Mouse (Mus musculus) liver, embryonic 11.5 days (tissue): ENCODE results near the gene Mtf2. TPM values are rescaled to one million over a fixed set of nuclear protein-coding genes. Genes with fewer than 3 reads are reported as not detected.
"Not testable (repeated sequence)": the region's sequence is repeated elsewhere in the genome, so short reads cannot be mapped to it uniquely, and the experiment has no call there.

Experiments used
- ATAC-seq: fragments of 200-750 bp; cut with Nextera tagmentation; replicated peaks from 2 replicates; pipeline ENCODE4 v1.8.0; 2017; ENCODE audit warnings: moderate number of reproducible peaks, mild to moderate bottlenecking, moderate TSS enrichment, moderate library complexity; ENCODE audit not compliant: low FRiP score
- DNase-seq: peaks from one replicate; pipeline ENCODE4 v3.0.0-alpha.2; 2017; ENCODE audit warnings: low spot score
- H3K27ac ChIP-seq: fragments of 300-500 bp; sonication (generic); 2 replicates; pipeline ENCODE4 v1.5.1; 2014; ENCODE audit warnings: mild to moderate bottlenecking, low read depth, low read length, control low read depth
- H3K27me3 ChIP-seq: fragments of 300-500 bp; sonication (generic); replicated peaks from 2 replicates; pipeline ENCODE4 v1.6.1; 2014; ENCODE audit warnings: low read length, mixed read lengths; ENCODE audit not compliant: control insufficient read depth, insufficient read depth
- H3K36me3 ChIP-seq: fragments of 300-500 bp; sonication (generic); 2 replicates; pipeline ENCODE4 v1.6.1; 2014; ENCODE audit warnings: mild to moderate bottlenecking, low read length, moderate library complexity, mixed read lengths; ENCODE audit not compliant: control insufficient read depth, insufficient read depth
- H3K4me1 ChIP-seq: fragments of 300-500 bp; sonication (generic); replicated peaks from 2 replicates; pipeline ENCODE4 v1.6.1; 2014; ENCODE audit warnings: low read length, mixed read lengths; ENCODE audit not compliant: control insufficient read depth, insufficient read depth
- H3K4me2 ChIP-seq: fragments of 300-500 bp; sonication (generic); 2 replicates; pipeline ENCODE4 v1.6.1; 2014; ENCODE audit warnings: mild to moderate bottlenecking, control low read depth, moderate library complexity
- H3K4me3 ChIP-seq: fragments of 300-500 bp; sonication (generic); 2 replicates; pipeline ENCODE4 v1.5.1; 2014; ENCODE audit warnings: low read depth, low read length, control low read depth
- H3K9ac ChIP-seq: fragments of 300-500 bp; sonication (generic); 2 replicates; pipeline ENCODE4 v1.6.1; 2014; ENCODE audit warnings: low read depth, low read length, control low read depth
- H3K9me3 ChIP-seq: fragments of 300-500 bp; sonication (generic); 2 replicates; pipeline ENCODE4 v1.6.1; 2016; ENCODE audit warnings: low read length, inconsistent platforms, mixed read lengths; ENCODE audit not compliant: control insufficient read depth
- WGBS: fragments of 180-500 bp; shearing (Covaris S2); extraction: QIAGEN DNeasy Blood & Tissue Kit; methylation state at CpG from one replicate; pipeline ENCODE4 v1.1.7; 2014; 5-methylcytosine and 5-hydroxymethylcytosine counted together
- polyA plus RNA-seq: library from polyadenylated mRNA; unstranded; fragments of >200 nt; fragmentation: Nextera tagmentation; extraction: Ambion mirVana; gene quantifications from 2 replicates; pipeline ENCODE4 v1.2.1, GENCODE M21; 2014

Gene Mtf2
- polyA plus RNA-seq, 1 experiment from 2014 or later: 98.5 TPM

DNA sequence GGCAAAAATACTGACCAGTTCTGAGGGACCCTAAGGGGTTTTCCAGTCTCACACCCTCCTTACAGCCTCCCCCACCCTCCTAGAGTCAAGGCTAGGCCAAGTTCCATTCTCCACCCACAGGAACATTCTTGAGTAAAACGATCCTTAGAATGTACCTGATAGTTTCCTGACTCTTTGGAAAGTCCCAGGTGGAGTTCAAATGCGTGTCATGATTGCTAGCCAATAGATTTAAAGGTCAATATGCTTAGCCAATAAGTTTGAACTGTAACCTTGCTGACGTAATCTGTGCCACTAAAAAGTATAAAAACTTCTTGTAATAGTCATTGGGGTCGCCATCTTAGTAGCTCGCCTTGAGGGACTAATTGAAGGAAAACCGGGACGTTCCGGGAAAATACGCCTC, 5.1 kb upstream of the Mtf2 start:
- Histone ChIP-seq H3K27me3 (no peaks in the 10 kb centered on the region), H3K4me1 (no peaks in the 10 kb centered on the region), H3K9me3 (no peaks in the 10 kb centered on the region), H3K9ac (no peak overlapping the region), H3K4me3 (no peak overlapping the region), H3K27ac (no peak overlapping the region), H3K36me3 (no peaks in the 10 kb centered on the region), H3K4me2 (no peak overlapping the region)
- WGBS: 89% methylated on average over 9 of the region's 9 CpGs
- DNase-seq (no peak), ATAC-seq (no peak)

GRCm38 (mm10) chr5:108072301-108072700, 6.8 kb downstream of the Mtf2 start:
- no peak overlapping the region for H3K4me3 ChIP-seq
- peaks cover under 1% of the 10 kb centered on the region; the same call in 1 of the 2 replicates for H3K4me1 ChIP-seq
- H3K27ac ChIP-seq: no peak overlapping the region
- WGBS: 91% methylated on average over 1 of the region's 1 CpGs
- no peaks in the 10 kb centered on the region for H3K9me3 ChIP-seq
- no peak for ATAC-seq
- H3K27me3 ChIP-seq: no peaks in the 10 kb centered on the region
- DNase-seq: no peak
- H3K4me2 ChIP-seq: no peak overlapping the region
- H3K9ac ChIP-seq: no peak overlapping the region
- peaks cover 44% of the 10 kb centered on the region for H3K36me3 ChIP-seq

DNA sequence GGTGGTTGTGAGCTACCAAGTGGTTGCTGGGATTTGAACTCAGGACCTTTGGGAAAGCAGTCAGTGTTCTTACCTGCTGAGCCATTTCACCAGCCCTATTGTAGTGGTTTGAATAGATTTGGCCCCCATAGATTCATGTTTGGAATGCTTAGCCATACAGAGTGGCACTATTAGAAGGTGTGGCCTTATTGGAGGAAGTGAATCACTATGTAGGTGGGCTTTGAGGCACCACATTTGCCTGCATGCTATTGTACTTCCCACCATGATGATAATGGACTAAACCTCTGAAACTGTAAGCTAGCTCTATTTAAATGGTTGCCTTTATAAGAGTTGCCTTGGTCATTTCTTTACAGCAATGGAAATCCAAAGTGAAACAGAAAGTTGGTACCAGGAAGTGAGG, 10.8 kb downstream of the Mtf2 start:
- Histone ChIP-seq H3K9ac (no peak overlapping the region), H3K4me2 (no peak overlapping the region), H3K27me3 (no peaks in the 10 kb centered on the region), H3K36me3 (peaks cover 31% of the 10 kb centered on the region), H3K4me1 (no peaks in the 10 kb centered on the region), H3K4me3 (no peak overlapping the region), H3K27ac (no peak overlapping the region), H3K9me3 (no peaks in the 10 kb centered on the region)
- no peak for ATAC-seq
- no peak for DNase-seq

GRCm38 (mm10) chr5:108076833-108077540, 11.5 kb downstream of the Mtf2 start:
- H3K27ac ChIP-seq: no peak overlapping the region
- H3K4me3 ChIP-seq: no peak overlapping the region
- peaks cover 34% of the 10 kb centered on the region for H3K36me3 ChIP-seq
- ATAC-seq: no peak
- no peaks in the 10 kb centered on the region for H3K4me1 ChIP-seq
- DNase-seq: no peak
- 80% methylated on average over 6 of the region's 6 CpGs for WGBS
- no peaks in the 10 kb centered on the region for H3K27me3 ChIP-seq
- no peak overlapping the region for H3K4me2 ChIP-seq
- H3K9ac ChIP-seq: no peak overlapping the region
- H3K9me3 ChIP-seq: no peaks in the 10 kb centered on the region

GRCm38 (mm10) chr5:108079603-108080002, 14.1 kb downstream of the Mtf2 start:
- no peak overlapping the region for H3K4me3 ChIP-seq
- no peaks in the 10 kb centered on the region for H3K9me3 ChIP-seq
- no peak overlapping the region for H3K4me2 ChIP-seq
- no peak for DNase-seq
- H3K9ac ChIP-seq: no peak overlapping the region
- peaks cover 25% of the 10 kb centered on the region for H3K36me3 ChIP-seq
- ATAC-seq: no peak
- no peaks in the 10 kb centered on the region for H3K27me3 ChIP-seq
- H3K4me1 ChIP-seq: no peaks in the 10 kb centered on the region
- no peak overlapping the region for H3K27ac ChIP-seq

DNA sequence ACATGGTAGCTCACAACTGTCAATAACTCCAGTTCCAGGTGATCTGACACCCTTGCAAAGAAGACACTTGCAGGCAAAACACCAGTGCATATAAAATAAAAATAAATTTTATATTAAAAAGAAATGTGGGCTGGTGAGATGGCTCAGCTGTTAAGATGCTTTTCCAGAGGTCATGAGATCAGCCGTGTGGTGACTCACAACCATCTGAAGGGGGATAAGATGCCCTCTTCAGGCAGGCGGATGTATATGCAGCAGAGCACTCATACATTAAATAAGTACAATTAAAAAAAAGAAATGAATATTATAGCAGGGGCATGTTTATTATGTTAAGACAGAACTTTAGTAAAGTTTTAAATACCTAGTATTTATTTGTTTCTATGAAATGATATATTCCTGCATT, 16.9 kb downstream of the Mtf2 start:
- H3K27me3 ChIP-seq: no peaks in the 10 kb centered on the region
- no peak for ATAC-seq
- no peak overlapping the region for H3K9ac ChIP-seq
- H3K4me2 ChIP-seq: no peak overlapping the region
- no peak overlapping the region for H3K27ac ChIP-seq
- DNase-seq: no peak
- no peak overlapping the region for H3K4me3 ChIP-seq
- WGBS: 43% methylated on average over 2 of the region's 2 CpGs
- H3K9me3 ChIP-seq: no peaks in the 10 kb centered on the region
- H3K4me1 ChIP-seq: no peaks in the 10 kb centered on the region
- H3K36me3 ChIP-seq: peaks cover 19% of the 10 kb centered on the region

DNA sequence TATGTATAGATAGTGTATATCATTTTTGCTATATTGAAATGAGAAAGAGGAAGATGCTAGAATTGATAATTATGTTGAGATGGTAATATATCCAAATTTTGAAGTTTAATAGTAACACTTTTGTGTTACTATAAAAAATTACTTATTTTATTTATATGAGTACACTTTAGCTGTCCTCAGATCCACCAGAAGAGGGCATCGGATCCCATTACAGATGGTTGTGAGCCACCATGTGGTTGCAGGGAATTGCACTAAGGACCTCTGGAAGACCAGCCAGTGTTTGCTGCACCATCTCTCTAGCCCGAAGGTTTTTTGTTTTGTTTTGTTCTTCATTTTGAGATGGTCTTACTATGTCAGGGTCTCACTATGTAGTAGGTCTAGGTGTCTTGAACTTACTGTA, 20.0 kb downstream of the Mtf2 start:
- Histone ChIP-seq H3K9me3 (no peaks in the 10 kb centered on the region), H3K36me3 (peaks cover 25% of the 10 kb centered on the region), H3K4me3 (no peak overlapping the region), H3K9ac (no peak overlapping the region), H3K4me2 (no peak overlapping the region), H3K27me3 (no peaks in the 10 kb centered on the region), H3K4me1 (no peaks in the 10 kb centered on the region), H3K27ac (no peak overlapping the region)
- DNase-seq (no peak), ATAC-seq (no peak)
- 83% methylated on average over 2 of the region's 2 CpGs for WGBS

DNA sequence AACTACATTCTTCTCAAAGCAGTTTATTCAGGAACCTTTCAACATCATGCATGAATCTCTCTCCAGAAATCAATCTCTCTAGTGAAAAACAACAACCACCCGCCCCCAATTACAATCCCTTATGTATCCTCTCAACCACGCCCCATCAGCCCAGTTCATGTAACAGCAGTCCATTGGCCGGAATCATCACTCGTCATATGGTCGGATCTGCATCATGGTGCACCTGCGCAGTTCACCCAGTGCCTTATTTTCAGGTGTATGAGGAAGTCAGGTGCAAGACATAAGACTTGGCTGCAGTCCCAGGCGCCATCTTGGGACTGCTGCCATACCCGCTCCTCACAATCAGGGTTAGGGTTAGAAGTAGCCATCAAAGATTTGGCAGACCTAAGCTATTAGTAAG, 27.3 kb downstream of the Mtf2 start:
- not testable (repeated sequence) for DNase-seq, H3K27me3 ChIP-seq, H3K4me1 ChIP-seq, H3K4me2 ChIP-seq, H3K9ac ChIP-seq, ATAC-seq, H3K4me3 ChIP-seq, H3K9me3 ChIP-seq, H3K27ac ChIP-seq
- peaks cover 24% of the 10 kb centered on the region for H3K36me3 ChIP-seq
- WGBS: 91% methylated on average over 8 of the region's 8 CpGs

DNA sequence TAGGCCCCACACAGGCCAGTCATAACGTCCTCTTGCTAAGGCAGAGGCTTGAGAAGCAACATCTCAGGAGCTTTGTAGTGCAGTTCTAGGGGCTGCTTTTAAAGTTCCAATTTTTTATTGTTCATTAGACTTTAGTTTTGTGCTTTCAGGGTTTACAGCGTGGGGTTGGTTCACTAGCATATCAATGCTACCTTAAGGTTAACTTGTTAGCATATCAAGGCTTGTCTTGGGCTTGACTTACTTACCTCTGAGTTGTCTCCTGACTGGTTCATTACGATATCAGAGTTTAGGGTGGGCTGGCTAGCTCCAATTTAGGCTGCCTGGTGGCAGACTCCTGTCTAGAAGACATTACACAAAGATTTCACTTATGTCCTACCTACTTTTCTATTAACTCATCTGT, 32.2 kb downstream of the Mtf2 start:
- WGBS: 87% methylated on average over 3 of the region's 3 CpGs
- no peak for ATAC-seq
- H3K4me1 ChIP-seq: no peaks in the 10 kb centered on the region
- no peak for DNase-seq
- H3K27me3 ChIP-seq: no peaks in the 10 kb centered on the region
- no peak overlapping the region for H3K4me2 ChIP-seq
- no peak overlapping the region for H3K9ac ChIP-seq
- no peak overlapping the region for H3K27ac ChIP-seq
- H3K9me3 ChIP-seq: no peaks in the 10 kb centered on the region
- peaks cover 18% of the 10 kb centered on the region for H3K36me3 ChIP-seq
- no peak overlapping the region for H3K4me3 ChIP-seq
